Comparison of ENCODE assay signal across 11 mouse cellular contexts in genomic region chr1:34666226-34666662, GRCm38 (mm10).
DNase-seq lines count a peak whose midpoint lies in the region; ATAC-seq lines count a peak whose summit lies in the region.
"Had no signal": no experiment of that assay in that cellular context is flagged by ENCODE, and none has a peak within 500 bp of the region (broad histone marks: within the 10 kb centered on the region; RNA-seq: fewer than 3 reads in every experiment).

No protein-coding gene starts in this region.

- H3K4me3 ChIP-seq in hindbrain, embryonic 12.5 days: no peak overlapping the region
- H3K4me3 ChIP-seq: heart, embryonic 13.5 days had no signal

- DNase-seq in cerebellum, postnatal 4 days (ENCODE audit: low spot score in 2 of 2): peak; percentile 27 to 36
- no peak for DNase-seq in cerebellum, adult 8-10 months
- DNase-seq in embryo, embryonic 10 days (ENCODE audit: low spot score): peak; percentile 28
- peak; percentile 33 for DNase-seq in neural tube, embryonic 10.5 days (ENCODE audit: extremely low spot score, low spot score)
- DNase-seq in spleen, adult 18-20 months: no peak
- no peak for DNase-seq in lung, postnatal 4 days

- H3K27ac ChIP-seq in hindbrain, embryonic 12.5 days: peak overlapping the region; percentile 89
- H3K27ac ChIP-seq: kidney, postnatal 0 days; liver, embryonic 14.5 days had no signal

- H3K4me2 ChIP-seq in hindbrain, embryonic 12.5 days (replicated peaks): peak overlapping the region; percentile 19
- H3K4me2 ChIP-seq: heart, embryonic 13.5 days had no signal

- ATAC-seq in hindbrain, embryonic 12.5 days (ENCODE audit: low FRiP score): peak; percentile 85
- no peak for ATAC-seq in activated CD4-positive, CD25-positive, alpha-beta regulatory T cell, adult 4 months

- 36% methylated on average over 13 of the region's 13 CpGs for WGBS in hindbrain, embryonic 12.5 days

- peaks cover 29% of the 10 kb centered on the region for H3K4me1 ChIP-seq in hindbrain, embryonic 12.5 days

- H3K9me3 ChIP-seq in hindbrain, embryonic 12.5 days (replicated peaks): no peaks in the 10 kb centered on the region
- H3K9me3 ChIP-seq: heart, embryonic 13.5 days had no signal

- no peaks in the 10 kb centered on the region for H3K27me3 ChIP-seq in hindbrain, embryonic 12.5 days
- H3K27me3 ChIP-seq: heart, embryonic 13.5 days had no signal

- no peak overlapping the region for H3K9ac ChIP-seq in hindbrain, embryonic 12.5 days
- H3K9ac ChIP-seq: heart, embryonic 13.5 days; liver, embryonic 14.5 days had no signal

- H3K36me3 ChIP-seq in hindbrain, embryonic 12.5 days: no peaks in the 10 kb centered on the region
- H3K36me3 ChIP-seq: heart, embryonic 13.5 days had no signal

Comparison
In these comparisons a context has a peak if more than half of its experiments do, and no peak if none do; other contexts are left out.
1. DNase-seq: peak in cerebellum, postnatal 4 days (2 of 2), embryo, embryonic 10 days (single experiment) and neural tube, embryonic 10.5 days (single experiment); none in cerebellum, adult 8-10 months (single experiment), spleen, adult 18-20 months (0 of 2) and lung, postnatal 4 days (0 of 2).